Mouse (Mus musculus) right cerebral cortex, postnatal 4 days (tissue): ENCODE results near the gene Tmem255a.

Source experiments
- DNase-seq: peaks from one replicate; pipeline ENCODE4 v3.0.0-alpha.2; 2022

Gene Tmem255a

GRCm38 (mm10) chrX:38165315-38165714 lies 86.9 kb downstream of the Tmem255a start:
- no peak for DNase-seq

GRCm38 (mm10) chrX:38159097-38159496 lies 93.1 kb downstream of the Tmem255a start:
- DNase-seq = no peak
